Mouse (Mus musculus): ENCODE data around the gene Krt83. TPM values are rescaled to one million over a fixed set of nuclear protein-coding genes. Genes with fewer than 3 reads are reported as not detected.

Gene Krt83
- not detected in 2 replicates for polyA plus RNA-seq (2015; fragmentation: Nextera tagmentation; extraction: Ambion mirVana)

DNA sequence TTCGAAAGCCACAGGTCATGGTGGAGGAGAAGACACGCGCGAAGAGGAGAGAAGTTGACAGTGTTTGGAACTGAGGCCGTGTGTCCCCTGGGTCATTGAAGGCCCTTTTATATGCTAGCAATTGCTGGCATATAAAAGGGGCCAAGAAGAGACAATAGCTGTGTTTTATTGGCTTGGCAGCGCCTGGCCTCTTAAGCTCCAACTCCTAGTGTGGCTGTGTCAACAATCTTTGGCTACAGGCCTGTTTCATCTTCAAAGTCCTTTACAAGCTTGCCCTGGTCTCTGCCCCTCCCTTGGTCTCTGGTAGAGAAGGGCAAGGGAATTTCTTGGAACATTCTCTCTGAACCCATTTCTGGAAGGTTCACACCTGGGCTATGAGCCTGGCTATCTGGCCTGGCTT, at the start of gene Krt83:
Gene Krt83 (minus strand): TSS at position 82 of the 400 bp plus-strand sequence.

DNA sequence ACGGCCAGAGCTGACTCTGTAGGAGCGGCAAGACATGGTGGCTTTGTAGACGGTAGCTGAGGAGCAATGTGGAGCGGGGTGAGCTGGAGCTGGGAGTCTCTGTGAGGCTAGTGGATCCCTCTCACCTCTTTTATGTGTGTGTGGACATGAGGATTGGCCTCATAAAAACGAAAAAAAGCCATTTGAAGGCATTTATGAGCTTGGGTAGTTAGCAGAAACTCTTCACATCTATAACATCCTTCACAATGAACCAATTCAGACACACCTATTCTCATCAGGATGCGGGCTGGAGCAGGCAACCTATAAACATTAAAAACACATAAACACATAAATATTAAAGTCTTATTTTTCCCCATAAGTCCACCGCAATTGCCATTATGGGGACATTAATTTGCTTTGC, 41.4 kb upstream of the Krt83 start, which contains the start of gene Krt84:
Gene Krt84 (minus strand): TSS at position 101 of the 400 bp plus-strand sequence.

DNA sequence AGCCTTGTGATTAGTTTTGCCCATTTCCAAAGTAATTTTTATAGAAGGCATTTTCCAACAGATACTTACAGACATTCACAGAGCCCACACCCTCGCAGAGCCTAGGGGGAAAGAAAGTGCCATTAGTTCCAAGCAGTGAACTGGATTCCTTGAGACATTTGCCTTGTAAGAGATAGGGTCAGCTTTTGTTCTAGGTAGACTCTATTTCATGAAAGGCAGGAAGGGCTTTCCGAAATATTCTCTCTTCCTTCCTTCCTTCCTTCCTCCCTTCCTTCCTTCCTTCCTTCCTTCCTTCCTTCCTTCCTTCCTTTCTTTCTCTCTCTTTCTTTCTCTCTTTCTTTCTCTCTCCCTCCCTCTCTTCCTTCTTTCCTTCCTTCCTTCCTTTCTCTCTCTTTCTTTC, 25.8 kb upstream of the Krt83 start, which contains the start of gene Gm49425:
Gene Gm49425 (minus strand): TSS at position 101 of the 400 bp plus-strand sequence.

DNA sequence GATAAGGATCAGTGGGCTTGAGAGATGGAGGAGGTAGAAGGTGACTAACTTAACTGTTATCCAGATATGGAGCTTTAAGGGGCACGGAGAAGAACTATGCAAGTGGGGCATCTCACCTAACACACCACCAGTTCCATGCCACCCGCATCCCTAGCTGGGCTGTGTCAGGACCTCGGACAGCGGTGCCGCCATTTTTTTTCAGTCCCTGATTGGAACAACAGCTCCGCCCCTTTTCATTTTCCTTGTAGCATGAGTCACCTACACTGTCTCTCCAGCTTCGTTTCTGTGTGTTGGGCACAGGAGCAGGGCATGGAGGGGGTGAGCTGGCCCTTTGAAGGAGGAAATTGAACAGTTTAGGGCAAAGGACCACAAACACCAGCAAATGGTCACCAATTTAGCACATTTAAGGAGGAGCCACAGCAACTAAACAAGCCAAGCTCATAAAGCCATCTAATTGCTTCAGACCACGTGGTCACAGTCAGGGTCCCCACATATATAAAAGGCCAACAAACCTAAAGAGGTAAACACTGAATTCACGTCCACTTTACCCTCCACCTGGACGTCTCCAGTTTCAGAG, 18.3 kb downstream of the Krt83 start, which contains the start of gene Krt86:
Gene Krt86 (plus strand): TSS at position 527 of the 577 bp plus-strand sequence.

DNA sequence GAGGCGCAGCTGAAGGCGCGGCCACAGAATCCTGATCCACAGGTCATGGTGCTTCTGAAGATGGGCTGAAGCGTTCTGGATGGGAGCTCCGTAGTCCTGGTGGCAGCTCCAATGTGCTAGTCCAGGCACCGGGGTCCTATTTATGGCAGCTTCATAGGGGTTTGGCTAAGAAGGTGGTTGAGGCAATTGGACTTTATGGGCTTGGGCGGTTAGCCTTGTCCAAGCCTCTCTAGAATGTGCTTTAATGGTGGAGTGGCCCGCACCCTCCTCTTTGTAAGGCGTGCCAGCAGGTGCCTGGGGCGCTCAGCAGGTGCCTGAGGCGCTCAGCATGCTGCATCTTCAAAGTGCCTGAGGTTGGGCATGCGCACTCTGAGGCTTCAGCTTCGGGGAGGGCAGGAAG, 27.7 kb downstream of the Krt83 start, which contains the start of gene Krt81:
Gene Krt81 (minus strand): TSS at position 101 of the 400 bp plus-strand sequence.

DNA sequence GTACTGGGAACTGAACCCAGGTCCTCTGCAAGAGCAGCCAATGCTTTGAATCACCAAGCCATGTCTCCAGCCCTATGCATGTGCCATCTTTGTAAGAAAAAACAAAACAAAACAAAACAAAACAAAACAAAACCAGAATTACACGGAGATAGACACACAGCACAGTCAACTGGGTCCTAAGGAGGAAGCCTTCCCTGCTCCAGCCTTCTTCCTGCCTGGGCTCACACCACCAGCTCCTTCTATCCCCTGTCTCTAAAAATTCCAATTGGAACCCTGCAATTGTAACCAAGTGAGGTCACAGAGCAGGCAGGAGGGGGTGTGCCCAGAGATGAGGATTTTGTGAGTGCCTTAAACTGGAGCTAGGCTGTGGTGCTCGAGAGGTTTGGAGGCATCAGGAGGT, 43.9 kb downstream of the Krt83 start, which contains the start of gene Krt88:
Gene Krt88 (plus strand): TSS at position 301 of the 400 bp plus-strand sequence.

DNA sequence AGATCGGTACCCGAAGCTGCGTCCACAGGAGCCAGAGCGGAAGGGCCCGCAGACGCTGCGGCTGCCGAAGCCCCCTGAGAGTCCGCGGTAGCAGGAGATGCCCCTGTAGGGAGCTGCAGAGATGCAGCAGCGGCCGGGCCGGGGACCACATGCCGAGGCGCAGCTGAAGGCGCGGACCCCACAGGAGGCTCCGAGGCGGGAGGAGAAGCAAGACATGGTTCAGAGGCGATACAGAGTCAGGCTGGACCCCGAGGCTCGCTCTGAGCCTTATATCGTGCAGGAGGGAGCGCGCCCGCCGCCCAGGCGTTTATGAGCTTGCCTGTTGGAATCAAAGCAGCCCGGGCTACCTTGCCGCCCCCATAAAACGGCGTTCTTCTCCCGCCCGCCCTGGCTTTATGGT, 52.8 kb downstream of the Krt83 start, which contains the start of gene Krt87:
Gene Krt87 (minus strand): TSS at position 250 of the 400 bp plus-strand sequence.

Other genes with a start within 250 kb of the Krt83 start
- gene Nr4a1, start 237.2 kb downstream of the Krt83 start, polyA plus RNA-seq (2015; fragmentation: Nextera tagmentation; extraction: Ambion mirVana) = 23.0 and 31.2 TPM in 2 replicates
- gene Atg101, start 207.2 kb downstream of the Krt83 start, polyA plus RNA-seq (2015; fragmentation: Nextera tagmentation; extraction: Ambion mirVana) = 47.9 and 48.0 TPM in 2 replicates
- gene 6030408B16Rik, start 198.3 kb downstream of the Krt83 start, polyA plus RNA-seq (2015; fragmentation: Nextera tagmentation; extraction: Ambion mirVana) = 0.65 and 0.87 TPM in 2 replicates
- gene Krt80, start 121.3 kb downstream of the Krt83 start, polyA plus RNA-seq (2015; fragmentation: Nextera tagmentation; extraction: Ambion mirVana) = 2.1 and 3.3 TPM in 2 replicates
- gene Krt7, start 80.5 kb downstream of the Krt83 start, polyA plus RNA-seq (2015; fragmentation: Nextera tagmentation; extraction: Ambion mirVana) = 0.15 and 0.24 TPM in 2 replicates
- 0.05 TPM in 1 of 2 replicates, not detected in the other for gene Krt87, start 52.7 kb downstream of the Krt83 start, polyA plus RNA-seq (2015; fragmentation: Nextera tagmentation; extraction: Ambion mirVana)
- gene Krt88, start 43.8 kb downstream of the Krt83 start, polyA plus RNA-seq (2015; fragmentation: Nextera tagmentation; extraction: Ambion mirVana) = not detected in 2 replicates
- not detected in 2 replicates for gene Krt81, start 27.8 kb downstream of the Krt83 start, polyA plus RNA-seq (2015; fragmentation: Nextera tagmentation; extraction: Ambion mirVana)
- not detected in 2 replicates for gene Krt86, start 18.0 kb downstream of the Krt83 start, polyA plus RNA-seq (2015; fragmentation: Nextera tagmentation; extraction: Ambion mirVana)
- not detected in 2 replicates for gene Gm49425, start 25.7 kb upstream of the Krt83 start, polyA plus RNA-seq (2015; fragmentation: Nextera tagmentation; extraction: Ambion mirVana)
- not detected in 2 replicates for gene Krt84, start 41.3 kb upstream of the Krt83 start, polyA plus RNA-seq (2015; fragmentation: Nextera tagmentation; extraction: Ambion mirVana)
- not detected in 2 replicates for gene Krt82, start 59.2 kb upstream of the Krt83 start, polyA plus RNA-seq (2015; fragmentation: Nextera tagmentation; extraction: Ambion mirVana)
- gene Krt90, start 71.4 kb upstream of the Krt83 start, polyA plus RNA-seq (2015; fragmentation: Nextera tagmentation; extraction: Ambion mirVana) = not detected in 2 replicates
- gene Krt75, start 82.4 kb upstream of the Krt83 start, polyA plus RNA-seq (2015; fragmentation: Nextera tagmentation; extraction: Ambion mirVana) = not detected in 2 replicates
- gene Gm5414, start 136.7 kb upstream of the Krt83 start, polyA plus RNA-seq (2015; fragmentation: Nextera tagmentation; extraction: Ambion mirVana) = not detected in 2 replicates
- gene Gm5478, start 155.9 kb upstream of the Krt83 start, polyA plus RNA-seq (2015; fragmentation: Nextera tagmentation; extraction: Ambion mirVana) = not detected in 2 replicates
- not detected in 2 replicates for gene Krt6b, start 188.8 kb upstream of the Krt83 start, polyA plus RNA-seq (2015; fragmentation: Nextera tagmentation; extraction: Ambion mirVana)
- not detected in 2 replicates for gene Krt6a, start 202.8 kb upstream of the Krt83 start, polyA plus RNA-seq (2015; fragmentation: Nextera tagmentation; extraction: Ambion mirVana)
- gene Krt5, start 221.4 kb upstream of the Krt83 start, polyA plus RNA-seq (2015; fragmentation: Nextera tagmentation; extraction: Ambion mirVana) = 40.5 TPM in 1 of 2 replicates, not detected in the other